Mouse (Mus musculus) adipocyte (in vitro differentiated cells): ENCODE data around the gene Exosc5.

Source experiments
- DNase-seq: peaks from one replicate; pipeline ENCODE4 v3.0.0-alpha.2; 2016; ENCODE audit warnings: low spot score

Exosc5 gene

GRCm38 (mm10) chr7:25658657-25659472 is at the start of gene Exosc5, which contains the start of gene Bckdha:
TSS of gene Exosc5 (plus strand) at chr7:25659164.
TSS of gene Bckdha (minus strand) at chr7:25658981.
- DNase-seq: peak; percentile 99

- DNase-seq: no peak
Observed at GRCm38 (mm10) chr7:25610056-25610455, 48.9 kb upstream of the Exosc5 start.

- no peak for DNase-seq
Observed at GRCm38 (mm10) chr7:25611501-25611900, 47.5 kb upstream of the Exosc5 start.

- no peak for DNase-seq
Observed at GRCm38 (mm10) chr7:25614086-25614485, 44.9 kb upstream of the Exosc5 start.

GRCm38 (mm10) chr7:25614831-25615705 is 43.9 kb upstream of the Exosc5 start:
- DNase-seq: no peak

- DNase-seq: no peak
Observed at GRCm38 (mm10) chr7:25615706-25616011, 43.3 kb upstream of the Exosc5 start, which contains the start of gene Erich4. TSS of gene Erich4 (minus strand) at chr7:25615892.

- DNase-seq: no peak
Observed at GRCm38 (mm10) chr7:25617376-25618160, 41.4 kb upstream of the Exosc5 start.

GRCm38 (mm10) chr7:25618865-25619721 is 39.9 kb upstream of the Exosc5 start, which contains the start of gene Dmac2:
TSS of gene Dmac2 (plus strand) at chr7:25619414.
- DNase-seq: peak; percentile 84

GRCm38 (mm10) chr7:25619722-25619991 is 39.3 kb upstream of the Exosc5 start:
- DNase-seq: no peak

- no peak for DNase-seq
Observed at GRCm38 (mm10) chr7:25620101-25620500, 38.9 kb upstream of the Exosc5 start.

GRCm38 (mm10) chr7:25620751-25621150 is 38.2 kb upstream of the Exosc5 start:
- no peak for DNase-seq

GRCm38 (mm10) chr7:25623857-25624370 is 35.0 kb upstream of the Exosc5 start:
- DNase-seq: no peak

GRCm38 (mm10) chr7:25624851-25625250 is 34.1 kb upstream of the Exosc5 start:
- DNase-seq: no peak

- peak; percentile 15 for DNase-seq
Observed at GRCm38 (mm10) chr7:25625594-25626250, 33.2 kb upstream of the Exosc5 start.

- no peak for DNase-seq
Observed at GRCm38 (mm10) chr7:25626509-25627430, 32.2 kb upstream of the Exosc5 start, which contains the start of gene B3gnt8. TSS of gene B3gnt8 (plus strand) at chr7:25626654.

GRCm38 (mm10) chr7:25627431-25628322 is 31.3 kb upstream of the Exosc5 start:
- no peak for DNase-seq

- DNase-seq: no peak
Observed at GRCm38 (mm10) chr7:25628323-25628620, 30.7 kb upstream of the Exosc5 start.

GRCm38 (mm10) chr7:25632679-25633078 is 26.3 kb upstream of the Exosc5 start:
- DNase-seq: no peak

GRCm38 (mm10) chr7:25636373-25636772 is 22.6 kb upstream of the Exosc5 start:
- no peak for DNase-seq
